Mouse (Mus musculus): ENCODE measurements at regions not wholly inside any gene's neighbourhood (a gene's known extent, or its start where the extent isn't known, plus 50 kb on each side); places are given as distances from the start of the nearest gene placed in this dataset.

DNA sequence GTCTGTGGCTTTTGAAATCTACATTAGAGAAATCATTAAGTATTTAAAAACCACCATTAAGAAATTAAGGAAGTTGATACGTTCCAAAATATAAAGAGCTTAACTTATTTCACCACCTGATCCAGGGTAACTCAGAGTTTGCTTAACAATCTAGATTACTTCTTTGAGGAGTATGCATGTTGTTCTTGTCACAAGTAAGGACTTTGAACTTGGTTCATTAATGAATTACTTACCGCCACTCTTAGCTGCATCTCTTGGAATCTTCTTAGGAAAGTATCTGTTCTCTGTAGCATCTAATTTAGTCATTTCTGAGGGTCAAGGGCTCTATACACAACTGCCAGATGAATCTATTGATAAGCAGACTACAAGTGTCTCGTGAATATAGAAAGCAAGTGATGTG lies 715.4 kb upstream of the Tbl1xr1 start:
- DNase-seq: no peak
- intact Hi-C loops (cut with DNase I): no loop called here

DNA sequence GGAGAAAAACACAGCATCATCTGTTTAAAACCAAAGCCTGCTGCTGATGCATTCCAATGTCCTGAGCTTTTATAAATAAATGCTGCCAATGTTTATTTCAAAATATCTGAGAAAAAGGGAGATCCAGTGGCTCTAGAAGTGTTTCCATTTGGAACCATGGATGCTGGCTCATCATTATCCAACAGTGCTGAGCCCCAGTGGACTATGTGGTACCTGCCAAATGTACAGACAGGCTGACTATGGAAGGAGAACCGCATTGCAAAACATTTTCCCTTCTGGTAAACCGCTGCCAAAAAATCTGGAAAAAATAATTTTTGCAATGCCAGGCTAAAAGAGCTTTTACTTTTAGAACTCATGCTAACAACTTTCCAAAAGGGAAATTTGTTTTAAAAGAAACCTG lies 696.6 kb upstream of the Tbl1xr1 start:
- intact Hi-C loops (cut with DNase I): no loop called here
- peak; percentile 11 to 22 for DNase-seq

DNA sequence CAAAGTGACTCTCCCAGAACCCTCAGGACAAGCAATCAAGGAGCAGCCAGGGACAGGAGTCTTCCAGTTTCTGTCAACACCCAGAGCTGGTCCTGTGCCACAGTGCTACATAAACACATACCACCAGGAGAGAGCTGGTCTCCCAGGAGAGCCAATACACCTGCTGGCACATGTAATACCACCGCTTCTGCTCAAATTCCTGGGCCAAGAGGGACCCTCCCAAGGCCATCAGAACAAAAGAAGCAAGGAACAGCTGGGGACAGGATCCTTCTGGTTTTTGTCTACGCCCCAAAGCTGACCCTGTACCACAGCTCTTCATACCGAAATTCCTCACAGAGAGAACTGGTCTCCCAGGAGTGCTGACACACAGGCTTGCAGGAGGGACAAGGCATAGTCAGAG lies 695.4 kb upstream of the Tbl1xr1 start:
- no peak for DNase-seq
- intact Hi-C loops (cut with DNase I): no loop called here

DNA sequence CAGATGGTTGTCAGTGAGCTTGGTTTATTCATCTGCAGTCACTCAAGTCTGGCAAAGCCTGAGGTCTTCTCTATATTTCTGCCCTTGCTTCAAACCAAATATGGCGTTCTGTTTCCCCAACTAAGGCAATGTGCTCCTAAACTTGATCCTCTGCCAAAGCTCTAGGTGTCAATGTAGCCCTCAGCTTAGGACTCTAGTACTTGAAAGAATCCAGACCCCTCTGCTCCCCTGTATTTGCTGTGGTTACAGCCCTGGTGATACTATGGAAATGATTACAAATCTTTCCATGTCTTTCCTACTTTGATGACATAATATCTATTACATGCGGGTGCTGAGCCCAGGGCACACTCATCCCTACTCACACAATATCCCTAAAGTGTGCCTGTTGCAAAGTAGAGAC lies 672.9 kb upstream of the Tbl1xr1 start:
- DNase-seq: no peak
- intact Hi-C loops (cut with DNase I): loop anchor here (5.0 kb wide), 1 partner anchor 51 kb away; no protein-coding TSS in a partner anchor

DNA sequence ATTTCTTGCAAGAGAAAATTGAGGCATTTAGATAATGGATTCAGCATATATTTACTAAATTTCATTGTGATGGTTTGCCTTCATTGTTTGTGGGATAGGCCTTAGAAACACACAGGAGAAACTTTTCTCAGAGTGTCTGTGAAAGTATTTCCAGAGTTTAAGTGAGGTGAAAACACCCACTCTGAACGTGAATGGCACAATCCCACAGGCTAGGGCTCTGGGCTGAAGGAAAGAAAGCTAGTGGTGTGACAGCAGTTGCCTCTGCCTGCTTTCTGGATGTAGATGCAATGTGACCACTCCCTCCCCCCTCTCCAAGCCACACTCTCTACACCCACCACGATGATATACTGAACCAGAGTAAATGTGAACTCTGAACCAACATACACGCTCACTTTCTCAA lies 672.4 kb upstream of the Tbl1xr1 start:
- DNase-seq: no peak
- intact Hi-C loops (cut with DNase I): loop anchor here (5.0 kb wide), 1 partner anchor 52 kb away; no protein-coding TSS in a partner anchor

DNA sequence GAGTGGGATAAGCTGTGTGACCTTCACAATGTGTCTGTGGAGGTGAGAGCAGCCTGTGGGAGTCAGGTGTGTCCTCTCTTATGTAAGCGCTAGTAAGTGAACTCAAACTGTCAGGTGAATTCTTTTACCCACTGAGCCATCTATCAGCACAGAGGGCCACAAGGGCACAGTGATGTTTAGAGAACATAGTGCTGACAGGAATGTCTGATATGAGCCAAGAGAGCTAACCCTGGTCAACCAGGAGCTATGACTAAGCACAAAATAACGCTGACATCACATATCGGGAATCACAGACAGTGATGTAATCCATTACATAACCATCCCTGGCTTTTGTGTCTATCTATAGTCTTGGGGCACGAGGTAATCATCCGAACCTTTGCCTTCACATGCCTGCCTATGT lies 669.4 kb upstream of the Tbl1xr1 start:
- intact Hi-C loops (cut with DNase I): loop anchor here (5.0 kb wide), 1 partner anchor 135 kb away; no protein-coding TSS in a partner anchor
- no peak for DNase-seq

DNA sequence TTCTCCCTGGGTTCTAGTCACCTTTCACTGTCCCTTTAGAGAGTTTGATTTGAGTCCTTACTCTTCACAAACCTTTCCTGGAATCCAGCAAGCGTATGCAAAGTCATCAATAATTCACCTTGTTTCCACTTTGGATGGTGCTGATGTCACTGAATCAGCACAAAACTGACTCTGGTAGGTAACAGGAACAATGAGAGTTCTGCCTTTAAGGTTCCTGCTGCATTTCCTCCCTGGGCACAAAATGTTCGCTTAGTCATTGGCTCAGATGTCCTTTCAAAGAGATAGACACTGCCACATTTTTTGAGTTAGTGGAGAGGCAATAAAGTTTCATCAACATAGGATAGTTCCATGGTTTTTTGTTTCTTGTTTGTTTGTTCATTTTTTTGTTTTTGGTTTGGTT lies 664.4 kb upstream of the Tbl1xr1 start:
- DNase-seq: no peak
- intact Hi-C loops (cut with DNase I): no loop called here

DNA sequence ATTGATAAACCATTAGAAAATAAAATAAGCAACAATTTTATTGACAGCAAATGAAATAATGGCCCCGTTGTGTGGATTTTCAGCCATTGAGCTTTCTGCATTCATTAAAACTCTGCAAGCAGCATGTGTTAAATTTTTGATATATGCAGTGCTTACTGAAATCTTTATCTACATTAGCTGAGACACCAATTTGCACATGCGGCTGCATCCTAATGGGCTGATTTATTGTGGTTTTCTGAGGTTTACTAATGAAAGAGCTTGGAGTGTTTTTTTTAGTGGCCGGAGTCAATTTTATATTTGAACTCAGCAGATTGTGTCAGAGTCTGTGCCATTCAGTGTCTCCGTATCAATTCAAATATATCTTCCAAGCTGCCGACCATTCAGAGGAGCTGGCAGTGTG lies 653.3 kb upstream of the Tbl1xr1 start:
- no peak for DNase-seq
- intact Hi-C loops (cut with DNase I): no loop called here

DNA sequence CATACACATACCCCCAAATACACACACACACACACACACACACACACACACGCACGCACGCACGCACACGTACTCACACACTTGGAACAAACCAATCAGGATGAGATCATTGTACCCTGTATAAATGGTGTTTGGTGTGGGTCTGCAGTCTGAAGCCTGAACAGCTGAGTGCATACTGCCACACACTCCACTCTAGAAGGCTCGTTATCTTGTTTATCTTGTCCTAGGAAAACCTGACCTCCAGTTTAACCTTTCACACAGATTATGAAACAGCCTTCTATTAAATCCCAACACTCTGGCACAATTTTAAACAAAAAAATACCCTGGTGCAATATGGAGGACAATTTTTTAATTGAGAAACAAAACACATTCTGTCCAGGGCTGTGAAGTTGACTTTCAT lies 649.9 kb upstream of the Tbl1xr1 start:
- intact Hi-C loops (cut with DNase I): loop anchor here (5.0 kb wide), 1 partner anchor 51 kb away; no protein-coding TSS in a partner anchor
- DNase-seq: no peak

DNA sequence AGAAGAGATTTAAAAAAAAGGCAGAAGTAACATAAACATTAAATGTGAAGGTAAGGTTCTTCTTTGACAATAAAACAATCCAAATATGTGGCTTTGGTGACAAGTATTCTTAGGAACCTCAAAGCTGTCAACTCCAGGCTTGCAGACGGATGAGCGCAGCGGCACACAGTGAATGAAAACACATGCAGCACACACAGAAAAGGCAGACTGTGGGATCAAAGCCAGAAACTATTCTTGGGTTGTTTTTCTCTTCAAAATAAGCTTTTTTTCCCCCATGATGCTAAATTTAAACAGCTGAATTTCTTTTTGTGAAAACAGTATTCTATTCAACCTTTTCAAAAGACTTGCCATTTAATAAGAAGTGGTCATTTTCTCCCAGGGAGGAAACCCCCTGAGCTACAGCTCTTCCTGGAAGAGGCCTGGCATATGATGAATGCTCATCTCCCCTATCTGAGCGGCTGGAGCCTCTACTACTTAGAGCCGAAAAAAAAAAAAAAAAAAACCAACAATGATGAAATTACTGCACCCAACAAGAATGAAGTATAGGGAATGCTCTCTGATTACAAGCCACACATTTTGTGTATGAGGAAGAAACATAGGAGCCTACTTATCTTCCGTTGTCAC lies 648.9 kb upstream of the Tbl1xr1 start:
- intact Hi-C loops (cut with DNase I): loop anchor here (5.0 kb wide), 1 partner anchor 50 kb away; no protein-coding TSS in a partner anchor
- DNase-seq: no peak

DNA sequence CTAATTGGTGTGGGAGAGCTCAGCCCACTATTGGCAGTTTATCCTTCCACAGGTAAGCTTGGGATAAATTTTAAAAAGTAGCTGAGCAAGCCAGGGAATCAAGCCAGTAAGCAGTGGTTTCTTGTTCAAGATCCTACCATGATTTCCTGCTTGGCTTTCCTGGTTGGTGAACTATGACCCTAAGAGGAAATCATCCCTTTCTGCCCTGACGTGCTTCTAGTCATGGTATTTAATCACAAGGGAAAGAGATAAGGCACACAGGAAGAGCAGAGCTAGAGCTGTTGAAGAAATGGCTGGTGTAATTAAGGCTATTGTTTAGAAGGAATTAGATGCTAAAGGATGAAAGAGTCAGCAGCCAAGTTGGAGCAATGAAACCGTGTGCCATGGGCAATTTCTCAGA lies 648.3 kb upstream of the Tbl1xr1 start:
- intact Hi-C loops (cut with DNase I): loop anchor here (5.0 kb wide), 1 partner anchor 49 kb away; no protein-coding TSS in a partner anchor
- no peak for DNase-seq

DNA sequence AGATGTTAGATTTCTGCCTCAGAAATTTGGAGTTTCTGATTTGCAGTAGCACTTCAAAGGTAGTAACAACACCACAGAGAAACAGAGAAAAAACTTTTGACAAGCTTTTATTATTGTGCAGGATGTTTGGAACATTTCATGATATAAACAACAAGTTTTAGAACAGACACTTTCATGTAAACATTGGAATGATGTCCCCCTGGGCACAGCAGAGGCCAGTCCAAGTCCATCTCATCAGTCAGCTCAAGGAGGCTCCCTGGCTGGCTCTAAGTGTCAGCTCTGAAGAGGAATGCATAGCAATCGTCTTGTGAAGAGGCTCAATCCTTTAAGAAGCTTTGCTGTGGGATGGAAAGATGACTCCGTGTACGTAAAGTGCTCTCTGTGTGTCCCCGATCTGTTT lies 612.2 kb upstream of the Tbl1xr1 start:
- intact Hi-C loops (cut with DNase I): no loop called here
- no peak for DNase-seq

DNA sequence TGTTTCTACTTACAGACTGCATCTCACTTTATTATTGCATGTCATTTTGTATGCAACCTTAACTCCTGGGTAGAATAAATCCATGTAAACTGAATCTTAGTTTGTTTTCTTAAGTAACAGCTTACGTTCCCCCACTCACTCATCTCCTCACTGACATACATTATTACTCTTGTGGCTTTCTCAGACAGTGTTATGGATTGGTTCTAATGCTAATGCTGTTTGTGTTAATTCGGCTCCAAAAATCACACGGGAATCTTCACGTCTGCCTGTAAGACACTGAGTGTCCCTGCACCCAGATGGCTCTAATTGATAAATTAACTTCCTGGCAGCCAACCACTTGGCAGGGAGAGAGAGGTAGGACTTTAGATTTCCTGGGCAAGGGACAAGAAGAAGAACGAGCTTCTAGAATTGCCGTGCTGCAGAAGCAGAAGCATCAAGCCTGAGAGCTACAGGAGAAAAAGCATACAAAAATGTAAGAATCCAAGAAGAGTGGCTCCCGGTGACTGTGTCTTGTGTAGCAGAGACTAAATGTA lies 610.3 kb upstream of the Tbl1xr1 start:
- intact Hi-C loops (cut with DNase I): loop anchor here (5.0 kb wide), 1 partner anchor 611 kb away; the partner anchor contains the start of gene Tbl1xr1
- no peak for DNase-seq

DNA sequence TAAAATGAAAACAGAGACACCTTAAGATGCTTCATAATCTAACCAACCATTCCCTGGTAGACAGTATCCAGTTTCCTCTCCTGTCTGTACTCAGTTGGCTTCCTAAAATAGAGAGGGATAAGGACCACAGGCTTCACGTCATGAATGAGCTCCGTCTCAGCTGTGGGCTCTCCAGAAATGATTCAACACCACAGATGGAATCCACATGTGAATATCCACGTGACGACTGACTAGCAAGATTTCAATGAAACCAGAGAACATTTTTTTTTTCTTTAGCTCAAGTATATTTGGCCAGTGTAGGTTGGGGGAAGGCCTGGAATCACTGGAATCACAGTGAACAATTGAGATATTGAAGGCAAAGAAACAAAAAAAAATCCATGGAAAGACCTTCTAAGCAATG lies 599.1 kb upstream of the Tbl1xr1 start:
- intact Hi-C loops (cut with DNase I): loop anchor here (5.0 kb wide), 1 partner anchor 50 kb away; no protein-coding TSS in a partner anchor
- no peak for DNase-seq

DNA sequence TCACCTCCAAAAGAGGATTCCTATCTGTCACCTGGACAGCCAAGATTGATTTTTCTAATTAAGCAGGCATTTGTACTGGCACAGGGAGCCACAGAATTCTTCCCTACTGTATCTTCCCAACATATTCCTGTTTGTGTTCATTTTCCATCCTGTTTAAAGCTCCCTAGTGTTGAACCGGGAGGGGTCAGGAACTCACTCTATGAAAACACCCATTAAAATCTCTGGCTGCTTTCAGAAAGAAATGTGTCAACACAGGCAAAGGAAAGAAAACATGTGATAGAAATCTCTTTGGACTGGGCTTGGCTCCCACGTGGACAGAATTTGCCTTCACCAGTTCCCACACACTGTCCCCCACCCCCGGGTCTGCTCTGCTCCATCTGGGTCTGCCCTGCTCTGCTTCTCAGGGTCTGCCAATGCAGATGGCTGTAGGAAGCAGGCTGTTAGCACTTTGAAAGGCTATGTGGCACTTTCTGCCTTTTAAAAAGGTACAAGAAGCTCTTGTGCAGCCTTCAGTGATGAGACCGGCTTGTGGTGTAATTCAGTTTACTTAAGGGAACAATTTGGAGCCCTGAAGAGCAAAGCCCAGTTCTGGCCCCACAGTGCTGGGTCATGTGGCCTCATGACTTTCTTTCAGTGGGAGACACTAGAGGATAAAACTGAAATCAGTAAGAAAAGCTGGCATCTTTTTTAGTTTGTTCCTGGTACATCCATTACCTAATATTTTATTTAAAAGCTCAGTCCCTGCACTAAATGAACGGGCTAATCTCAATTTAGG lies 597.2 kb upstream of the Tbl1xr1 start:
- intact Hi-C loops (cut with DNase I): loop anchor here (5.0 kb wide), 1 partner anchor 52 kb away; no protein-coding TSS in a partner anchor
- DNase-seq: peak; percentile 37 to 42

DNA sequence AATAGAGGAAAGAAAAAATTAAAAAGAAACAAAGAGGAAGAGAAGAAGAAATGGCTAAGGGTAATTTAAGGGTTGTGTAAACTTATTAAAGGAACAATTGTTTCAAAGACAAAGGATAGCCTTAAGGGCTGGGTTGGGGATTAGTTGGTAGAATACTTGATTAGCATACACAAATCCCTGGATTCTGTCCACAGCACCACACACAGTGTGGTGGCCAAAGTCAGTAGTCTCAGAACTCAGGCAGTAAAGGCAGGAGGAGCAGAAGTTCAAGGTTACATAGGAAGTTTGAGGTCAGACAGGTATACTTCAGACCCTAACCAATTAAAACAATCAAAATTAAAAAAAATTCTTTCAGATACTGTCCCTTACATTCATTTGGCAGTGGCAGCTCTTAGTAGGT lies 596.6 kb upstream of the Tbl1xr1 start:
- DNase-seq: no peak
- intact Hi-C loops (cut with DNase I): loop anchor here (5.0 kb wide), 1 partner anchor 53 kb away; no protein-coding TSS in a partner anchor

DNA sequence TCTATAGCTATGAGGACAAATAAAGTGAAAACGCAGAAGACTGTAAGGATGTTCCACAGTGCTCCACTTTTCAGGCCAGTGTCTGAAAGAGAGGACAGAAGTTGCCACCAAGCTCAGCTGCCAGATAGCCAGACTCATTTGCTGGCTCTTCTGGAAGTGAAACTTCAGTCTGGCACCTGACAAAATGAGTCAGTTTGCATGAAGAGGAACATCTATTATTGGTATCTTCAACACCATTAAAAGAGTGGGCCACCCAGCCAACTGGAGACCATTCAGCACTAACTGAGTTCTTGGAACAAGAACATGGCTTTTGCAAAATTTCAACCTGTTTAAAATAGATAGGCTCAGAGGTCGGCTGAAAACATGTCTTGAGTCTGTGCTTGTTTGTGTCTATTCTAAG lies 592.4 kb upstream of the Tbl1xr1 start:
- intact Hi-C loops (cut with DNase I): no loop called here
- no peak for DNase-seq

DNA sequence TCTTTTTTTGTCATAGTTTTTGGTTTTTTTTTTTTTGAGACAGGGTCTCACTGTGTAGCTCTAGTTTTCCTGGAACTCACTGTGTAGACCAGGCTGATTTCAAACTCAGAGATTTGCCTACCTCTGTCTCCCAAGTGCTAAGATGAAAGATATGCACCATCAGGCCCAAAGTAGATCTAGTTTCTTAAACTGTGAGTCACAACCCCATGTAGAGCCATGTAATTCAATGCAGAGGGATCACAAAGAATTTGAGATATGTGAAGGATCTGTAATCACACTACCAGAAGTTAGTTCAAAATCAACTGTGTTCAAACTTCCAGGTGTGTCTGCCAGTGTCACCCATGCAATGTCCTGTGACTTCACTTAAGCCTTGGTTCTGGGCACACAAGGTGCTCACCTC lies 591.0 kb upstream of the Tbl1xr1 start:
- no peak for DNase-seq
- intact Hi-C loops (cut with DNase I): no loop called here

DNA sequence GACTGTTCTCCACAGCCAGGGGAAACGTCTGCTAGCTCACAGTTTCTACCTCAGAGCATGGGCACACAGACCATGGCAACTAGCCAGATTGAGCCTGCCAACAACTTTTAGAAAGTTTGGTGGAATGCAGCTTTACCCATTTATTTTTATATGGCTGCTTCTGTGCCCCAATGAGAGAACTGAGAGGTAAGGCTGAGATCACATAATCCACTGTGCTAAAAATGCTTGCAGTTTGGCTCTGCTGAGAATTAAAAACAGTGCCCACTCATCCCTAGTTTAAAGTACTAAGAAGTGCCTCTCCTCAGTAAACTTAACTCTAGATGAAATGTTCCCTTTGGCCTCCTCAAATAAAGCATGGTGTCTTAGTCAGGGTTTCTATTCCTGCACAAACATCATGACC lies 586.9 kb upstream of the Tbl1xr1 start:
- intact Hi-C loops (cut with DNase I): no loop called here
- DNase-seq: no peak

DNA sequence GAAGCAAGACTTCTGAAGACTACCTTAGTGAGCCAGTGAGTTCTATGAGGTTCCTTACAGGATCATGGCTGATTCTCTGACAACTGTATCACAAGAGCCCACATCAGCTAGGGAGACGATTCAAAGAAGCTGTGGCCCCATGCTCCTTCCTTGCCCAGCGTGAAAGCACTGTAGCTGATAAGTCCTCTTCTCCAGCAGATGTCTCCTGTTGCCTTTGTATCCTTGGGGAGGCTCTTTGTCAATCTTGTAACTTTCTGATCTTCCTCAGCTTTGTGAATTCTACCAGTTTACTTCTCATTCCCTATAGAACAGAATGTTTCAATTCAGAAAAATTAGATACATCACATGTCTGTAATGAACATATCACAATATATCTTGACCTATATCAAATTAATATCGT lies 584.0 kb upstream of the Tbl1xr1 start:
- no peak for DNase-seq
- intact Hi-C loops (cut with DNase I): loop anchor here (10.0 kb wide), 2 partner anchors 442 to 652 kb away; no protein-coding TSS in a partner anchor

DNA sequence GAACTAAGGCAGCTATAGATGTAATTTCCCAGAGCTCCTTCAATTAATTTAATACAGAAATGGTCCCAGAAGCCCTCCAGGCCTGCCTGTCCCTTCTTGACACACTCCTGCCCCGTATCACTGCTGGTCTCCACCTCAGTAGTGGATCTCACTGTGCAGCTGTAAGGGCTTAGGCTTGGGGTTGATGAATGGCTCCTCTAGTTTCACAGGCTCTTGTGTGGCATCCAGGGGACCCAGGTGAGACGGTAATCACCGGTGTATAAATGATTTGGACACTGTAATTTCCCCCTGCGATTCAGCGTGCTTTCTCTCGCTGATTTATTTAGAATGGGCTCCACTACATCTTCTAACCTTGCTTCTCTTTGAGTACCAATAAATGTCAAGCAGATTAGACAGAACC lies 583.1 kb upstream of the Tbl1xr1 start:
- intact Hi-C loops (cut with DNase I): loop anchor here (10.0 kb wide), 2 partner anchors 441 to 651 kb away; no protein-coding TSS in a partner anchor
- DNase-seq: no peak
